Mouse (Mus musculus): Measurements from ENCODE around the gene Rhbdl1. TPM values are rescaled to one million over a fixed set of nuclear protein-coding genes. Genes with fewer than 3 reads are reported as not detected.

The Rhbdl1 gene
- total RNA-seq, 2 experiments from 2014 or later = 2.2 to 2.6 TPM

GRCm38 (mm10) chr17:25796951-25797369 is 40.1 kb downstream of the Rhbdl1 start, which contains the start of gene Metrn:
Gene Metrn (minus strand): TSS chr17:25797136.
- DNase-seq = peak; percentile 92 to 93
- intact Hi-C loops (cut with DNase I) = no loop called here

DNA sequence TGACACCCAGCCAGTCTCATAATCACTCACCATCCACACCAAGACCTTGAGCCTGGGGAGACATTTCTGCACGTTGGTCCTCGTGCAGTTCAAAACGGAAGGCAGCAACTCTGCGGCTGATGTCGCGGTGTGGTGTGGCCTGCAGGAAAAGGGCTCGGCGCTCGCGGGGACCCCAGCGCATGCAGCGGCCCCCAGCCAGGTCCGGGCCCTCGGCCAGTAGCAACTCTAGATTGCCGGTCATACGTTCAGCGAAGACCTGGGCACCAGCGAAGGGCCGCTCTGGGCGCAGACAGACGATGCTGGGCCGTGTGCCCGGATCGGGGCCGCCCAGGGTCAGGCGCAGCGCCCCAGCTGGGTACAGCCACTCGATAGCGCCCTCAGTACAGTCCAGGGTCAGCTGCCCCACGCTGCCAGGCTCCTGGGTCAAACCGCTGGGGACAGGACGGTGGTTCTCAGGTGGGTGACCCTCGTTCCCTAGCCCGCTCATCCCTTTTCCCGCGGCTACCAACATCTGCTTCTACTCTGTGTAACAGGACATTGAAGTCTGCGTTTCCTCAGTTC is 40.8 kb downstream of the Rhbdl1 start:
- intact Hi-C loops (cut with DNase I) = no loop called here
- peak; percentile 69 to 77 for DNase-seq

GRCm38 (mm10) chr17:25795609-25796092 is 41.4 kb downstream of the Rhbdl1 start, which contains the start of gene AC134908.4:
Gene AC134908.4 (minus strand): TSS chr17:25795659.
- peak in 1 of 2 experiments; percentile 34 for DNase-seq
- intact Hi-C loops (cut with DNase I) = no loop called here

DNA sequence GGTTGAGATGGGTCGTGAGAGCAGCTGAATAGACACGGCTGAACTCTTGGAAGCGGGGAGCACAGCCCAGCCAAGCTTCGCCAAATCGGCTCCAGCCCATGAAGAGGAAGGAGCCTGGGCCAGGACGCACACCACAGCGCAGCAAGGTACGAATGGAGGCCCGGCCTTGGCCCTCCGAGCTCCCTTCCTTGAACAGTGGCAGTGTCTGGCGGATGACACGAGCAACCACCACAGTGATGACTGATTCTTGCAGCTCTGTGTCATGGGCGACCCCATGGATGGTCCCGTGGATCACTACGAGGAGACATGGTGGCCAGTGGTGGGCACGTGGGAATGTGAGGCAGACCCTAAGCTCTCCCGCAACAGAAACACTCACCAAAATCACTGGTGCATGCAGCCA is 42.1 kb downstream of the Rhbdl1 start:
- DNase-seq = no peak
- intact Hi-C loops (cut with DNase I) = no loop called here

DNA sequence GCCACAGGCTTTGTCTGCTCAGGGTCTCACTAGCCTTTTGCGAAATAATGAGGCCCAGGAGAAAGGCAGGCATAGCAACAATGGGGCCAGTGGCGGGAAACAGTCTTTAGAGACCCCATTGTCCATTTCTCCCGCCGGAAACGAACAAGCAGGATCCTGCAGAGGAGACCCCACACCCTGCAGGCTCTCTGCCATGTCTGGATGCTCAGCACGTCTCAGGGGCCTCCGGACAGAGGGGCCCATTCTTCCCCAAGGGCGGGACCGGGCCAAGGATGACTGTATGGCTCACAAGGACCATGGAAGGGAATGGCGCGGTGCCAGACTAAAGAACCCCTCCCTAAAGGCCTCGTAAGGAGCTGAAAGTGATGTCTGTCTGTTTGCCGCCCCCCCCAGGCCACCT is 42.9 kb downstream of the Rhbdl1 start:
- intact Hi-C loops (cut with DNase I) = no loop called here

GRCm38 (mm10) chr17:25792615-25793014 is 44.5 kb downstream of the Rhbdl1 start, which contains the start of gene Fam173a:
Gene Fam173a (minus strand): TSS chr17:25792901.
- DNase-seq = peak; percentile 89
- intact Hi-C loops (cut with DNase I) = no loop called here

More for the DNA sequence above, 42.9 kb downstream of the Rhbdl1 start:
- no peak for DNase-seq

DNA sequence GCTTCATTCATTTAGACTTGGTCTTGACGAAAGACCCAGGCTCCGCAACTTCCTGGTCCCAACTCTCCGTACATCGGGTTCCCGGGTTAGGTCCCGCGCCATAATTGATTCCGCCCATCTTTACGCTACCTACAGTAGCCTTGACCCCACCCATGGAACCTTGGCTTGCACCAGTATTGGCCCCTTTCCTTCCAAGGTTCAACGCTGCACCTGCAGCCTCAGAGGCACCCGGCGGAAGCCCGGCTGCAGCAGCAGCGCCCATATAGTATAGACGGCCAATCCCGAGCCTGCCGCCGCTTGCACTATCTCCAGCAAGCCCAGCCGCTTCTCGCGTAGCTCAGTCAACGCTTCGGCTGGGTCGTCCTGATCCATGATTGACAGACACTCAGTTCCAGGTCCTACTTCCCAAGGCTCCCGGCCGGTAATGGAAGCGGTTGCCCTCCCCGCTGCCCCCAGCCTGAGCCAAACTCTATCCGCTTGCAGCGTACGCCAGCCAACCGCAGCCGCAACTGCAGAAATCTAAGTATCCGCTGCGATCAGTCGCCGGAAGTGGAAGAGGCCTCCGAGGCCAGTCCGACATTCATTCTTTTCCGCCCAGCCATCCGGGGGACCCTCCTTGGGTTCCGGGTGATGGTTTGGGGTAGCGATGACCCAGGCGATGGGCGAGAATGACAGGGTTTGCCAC is 45.1 kb downstream of the Rhbdl1 start:
- peak; percentile 89 to 94 for DNase-seq
- intact Hi-C loops (cut with DNase I) = no loop called here

DNA sequence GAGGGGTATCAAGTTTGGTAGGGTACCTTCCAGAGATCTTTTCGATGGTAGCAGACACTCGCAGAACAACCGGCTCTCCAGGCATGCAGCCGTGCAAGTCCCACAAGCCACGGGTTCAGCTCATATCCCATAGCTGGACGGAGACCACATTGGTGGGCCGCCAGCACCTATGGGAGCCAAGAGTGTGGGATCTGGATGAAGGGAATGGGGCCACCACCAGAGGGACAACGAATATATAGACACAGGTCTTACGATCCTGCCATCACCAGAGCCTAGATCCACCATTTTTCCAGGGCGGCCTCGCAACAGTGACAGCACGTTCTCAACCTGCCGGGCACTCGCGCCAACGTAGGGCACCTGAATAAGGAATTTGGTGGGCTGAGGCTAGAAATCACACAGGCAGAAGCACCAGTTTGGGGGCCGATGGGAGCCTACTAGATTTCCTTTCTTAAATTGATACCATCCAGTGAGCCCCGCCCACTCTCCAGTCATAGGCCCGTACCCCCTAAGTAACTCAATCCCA is 45.7 kb downstream of the Rhbdl1 start:
- intact Hi-C loops (cut with DNase I) = no loop called here
- DNase-seq = no peak

GRCm38 (mm10) chr17:25786781-25787504 is 50.2 kb downstream of the Rhbdl1 start:
- no peak for DNase-seq
- intact Hi-C loops (cut with DNase I) = no loop called here

- intact Hi-C loops (cut with DNase I) = no loop called here
- no peak for DNase-seq
Measured at GRCm38 (mm10) chr17:25786280-25786679, 50.8 kb downstream of the Rhbdl1 start, which contains the start of gene Ccdc78. Gene Ccdc78 (plus strand): TSS chr17:25786580.

GRCm38 (mm10) chr17:25785281-25785745 is 51.8 kb downstream of the Rhbdl1 start, which contains the start of gene Haghl:
Gene Haghl (minus strand): TSS chr17:25785673.
- DNase-seq = peak; percentile 97 to 98
- intact Hi-C loops (cut with DNase I) = no loop called here

Small RNAs within 50 kb of the gene (microRNA-seq; reads per million reads assigned to microRNA genes)
- 1.2 to 1.7 reads per million in 2 experiments for gene Mir3082

Other genes starting within 250 kb of the Rhbdl1 start
- 1 to 10 TPM in 1 of 2 experiments, under 1 TPM in 1; 0.38 to 1.9 TPM for gene Gng13, start 120.1 kb downstream of the Rhbdl1 start, total RNA-seq (2021)
- gene Chtf18, start 109.9 kb downstream of the Rhbdl1 start, total RNA-seq (2021) = 1 to 10 TPM; 4.2 to 5.1 TPM
- 1 to 10 TPM; 4.6 to 5.7 TPM for gene Rpusd1, start 109.6 kb downstream of the Rhbdl1 start, total RNA-seq (2021)
- not detected for gene Mslnl, start 101.3 kb downstream of the Rhbdl1 start, total RNA-seq (2021)
- gene Msln, start 82.9 kb downstream of the Rhbdl1 start, total RNA-seq (2021) = 10 to 100 TPM; 38.5 to 40.6 TPM
- gene Narfl, start 63.5 kb downstream of the Rhbdl1 start, total RNA-seq (2021) = 10 to 100 TPM; 43.2 to 49.3 TPM
- 10 to 100 TPM; 23.8 to 25.7 TPM for gene Haghl, start 51.6 kb downstream of the Rhbdl1 start, total RNA-seq (2021)
- under 1 TPM in 1 of 2 experiments, not detected in 1; 0.14 TPM for gene Ccdc78, start 50.7 kb downstream of the Rhbdl1 start, total RNA-seq (2021)
- 10 to 100 TPM; 37.8 to 38.9 TPM for gene Fam173a, start 44.4 kb downstream of the Rhbdl1 start, total RNA-seq (2021)
- gene AC134908.4, start 41.6 kb downstream of the Rhbdl1 start, total RNA-seq (2021) = not detected
- gene Metrn, start 40.2 kb downstream of the Rhbdl1 start, total RNA-seq (2021) = 10 to 100 TPM; 59.7 to 60.9 TPM
- 1 to 10 TPM in 1 of 2 experiments, under 1 TPM in 1; 0.67 to 1.2 TPM for gene Fbxl16, start 28.2 kb downstream of the Rhbdl1 start, total RNA-seq (2021)
- gene Wdr24, start 13.7 kb downstream of the Rhbdl1 start, total RNA-seq (2021) = 10 to 100 TPM; 10.1 to 12.2 TPM
- gene Jmjd8, start 8.4 kb downstream of the Rhbdl1 start, total RNA-seq (2021) = 10 to 100 TPM; 33.7 to 34.5 TPM
- 100 to 1,000 TPM; 123 to 132 TPM for gene Stub1, start 3.9 kb downstream of the Rhbdl1 start, total RNA-seq (2021)
- 1 to 10 TPM; 4.2 to 4.7 TPM for gene Gm20683, start 4.5 kb upstream of the Rhbdl1 start, total RNA-seq (2021)
- 10 to 100 TPM; 80.4 to 86.5 TPM for gene Rhot2, start 7.6 kb upstream of the Rhbdl1 start, total RNA-seq (2021)
- gene Wdr90, start 24.2 kb upstream of the Rhbdl1 start, total RNA-seq (2021) = 1 to 10 TPM; 3.9 to 6.2 TPM
- gene Mcrip2, start 31.5 kb upstream of the Rhbdl1 start, total RNA-seq (2021) = 100 to 1,000 TPM; 191 to 218 TPM
- 10 to 100 TPM; 15.4 to 15.7 TPM for gene Mettl26, start 37.8 kb upstream of the Rhbdl1 start, total RNA-seq (2021)
- gene Wfikkn1, start 43.6 kb upstream of the Rhbdl1 start, total RNA-seq (2021) = under 1 TPM; 0.62 to 0.96 TPM
- 10 to 100 TPM; 13.4 to 18.8 TPM for gene Rab40c, start 82.4 kb upstream of the Rhbdl1 start, total RNA-seq (2021)
- 10 to 100 TPM; 76.6 to 78.5 TPM for gene Pigq, start 107.6 kb upstream of the Rhbdl1 start, total RNA-seq (2021)
- not detected for gene Nhlrc4, start 107.7 kb upstream of the Rhbdl1 start, total RNA-seq (2021)
- not detected for gene A930017K11Rik, start 115.3 kb upstream of the Rhbdl1 start, total RNA-seq (2021)
- 10 to 100 TPM; 12.6 to 13.5 TPM for gene Capn15, start 148.5 kb upstream of the Rhbdl1 start, total RNA-seq (2021)
- gene Rab11fip3, start 232.3 kb upstream of the Rhbdl1 start, total RNA-seq (2021) = 10 to 100 TPM; 23.4 to 24.1 TPM

Data from heart, postnatal 10 days (tissue).